Mouse (Mus musculus) left cerebral cortex, postnatal 10 days (tissue): ENCODE measurements around the gene Dnajc28. TPM values are rescaled to one million over a fixed set of nuclear protein-coding genes. Genes with fewer than 3 reads are reported as not detected.
"Not testable (repeated sequence)": the region's sequence is repeated elsewhere in the genome, so short reads cannot be mapped to it uniquely, and the experiment has no call there.

Experiments used
- DNase-seq, 2 experiments: peaks; one replicate each; pipeline ENCODE4 v3.0.0; 2021 to 2022; ENCODE audit warnings: low spot score in 2 of 2, mixed read lengths in 1 of 2; ENCODE audit errors: extremely low spot score in 1 of 2
- intact Hi-C: fragments of 180-260 bp; cut with DNase I; formaldehyde crosslinking; loops from one replicate; pipeline ENCODE4 v1.15.1; 2025
- total RNA-seq, 2 experiments: library from RNA; stranded (reverse); gene quantifications; 2 replicates each; pipeline ENCODE4 v1.2.3; 2021

Gene Dnajc28
- 1 to 10 TPM; 3.4 to 4.7 TPM for total RNA-seq

DNA sequence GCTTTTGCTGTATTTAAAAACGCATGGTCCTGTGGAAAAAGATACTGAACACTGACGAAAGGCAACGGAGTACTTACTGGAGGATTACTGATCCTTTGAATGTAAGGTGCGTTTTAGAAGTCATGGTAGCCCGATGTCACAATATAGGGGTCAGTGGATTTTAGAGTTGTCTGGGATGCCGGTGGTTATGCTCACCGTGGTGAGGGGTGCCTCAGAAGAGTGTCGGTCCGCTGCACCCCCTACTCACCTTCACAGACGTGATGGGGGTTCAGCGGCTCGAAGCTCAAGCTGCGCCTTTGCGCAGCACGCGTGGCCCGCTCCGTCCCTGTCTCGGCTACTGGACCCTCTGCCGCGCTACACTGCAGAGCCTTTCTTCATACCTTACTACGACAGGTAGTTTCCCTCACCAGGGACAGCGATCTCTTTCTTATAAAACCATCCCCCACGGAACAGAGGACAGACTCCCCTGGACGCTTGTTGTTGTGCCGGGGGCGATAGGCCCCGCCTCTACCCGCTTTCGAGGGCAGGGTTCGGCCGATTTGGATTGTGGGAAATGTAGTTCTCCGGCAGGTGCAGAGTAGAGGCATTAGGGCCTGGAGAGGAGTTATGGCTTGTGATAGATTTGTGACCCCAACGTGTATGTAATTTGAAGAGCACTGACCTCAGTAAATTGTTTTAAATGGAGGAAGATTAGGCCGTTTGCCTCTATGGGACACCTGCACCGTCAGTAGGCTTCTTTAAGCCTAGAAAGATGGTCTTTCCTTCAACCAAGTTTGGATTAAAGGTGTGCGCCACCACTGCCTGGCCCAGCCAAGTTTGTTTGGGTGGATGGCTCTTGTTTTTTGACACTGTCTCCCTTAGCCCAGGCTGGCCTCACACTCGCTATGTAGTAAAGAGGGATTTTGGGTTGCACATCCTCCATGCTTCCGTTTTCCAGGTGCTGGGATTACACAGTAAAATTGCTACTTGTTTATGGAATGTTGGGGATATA is at the start of gene Dnajc28:
Gene Dnajc28, minus strand, starts transcription at position 516 of the 991 bp plus-strand sequence.
- intact Hi-C loops, result no loop called here
- peak; percentile 74 to 83 for DNase-seq

DNA sequence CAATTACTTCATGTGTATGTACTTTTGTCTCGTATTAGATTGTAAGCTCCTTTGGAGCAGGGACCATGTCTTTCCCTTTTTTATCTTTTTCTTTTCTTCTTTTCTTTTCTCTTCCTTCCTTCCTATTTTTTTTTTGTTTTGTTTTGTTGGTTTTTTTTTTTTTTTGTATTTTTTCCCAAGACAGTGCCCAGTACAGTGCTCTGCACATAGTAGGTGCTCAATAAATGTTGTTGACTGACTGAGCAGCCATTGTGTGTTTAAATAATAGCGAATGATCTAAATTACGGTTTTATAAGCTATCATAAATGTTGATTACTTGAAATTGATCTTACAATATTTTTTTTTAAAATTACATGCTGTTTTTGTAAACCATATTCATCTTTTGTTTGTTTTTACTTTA is 45.0 kb upstream of the Dnajc28 start:
- intact Hi-C loops, result loop anchor here (2.0 kb wide), 1 partner anchor 13 kb away; no protein-coding TSS in a partner anchor
- no peak for DNase-seq

- no peak for DNase-seq
- intact Hi-C loops, result no loop called here
These were observed 43.5 kb upstream of the Dnajc28 start for GRCm38 (mm10) chr16:91662336-91662735.

DNA sequence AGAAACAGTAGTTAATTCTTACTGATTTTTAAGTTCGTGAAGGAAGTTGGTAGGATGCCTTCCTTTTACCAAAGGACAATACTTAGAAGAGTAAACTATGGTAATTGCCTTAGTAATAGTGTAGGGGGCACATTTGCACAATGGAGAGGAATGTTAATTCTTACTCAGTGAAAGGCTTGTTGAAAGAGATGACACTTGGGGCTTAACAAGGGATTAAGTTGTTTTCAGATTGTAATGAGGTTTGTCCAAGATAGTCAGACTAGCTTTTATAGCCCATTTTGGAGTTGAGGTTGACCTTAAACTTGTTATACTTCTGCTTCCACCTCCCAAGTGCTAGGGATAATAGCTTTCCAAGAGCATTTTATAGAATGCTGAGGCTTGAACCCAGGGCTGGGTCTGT is 42.6 kb upstream of the Dnajc28 start:
- intact Hi-C loops, result no loop called here

GRCm38 (mm10) chr16:91659798-91660197 is 41.0 kb upstream of the Dnajc28 start:
- intact Hi-C loops, result no loop called here

More for the DNA sequence above, 42.6 kb upstream of the Dnajc28 start:
- DNase-seq, result no peak

GRCm38 (mm10) chr16:91658471-91658870 is 39.6 kb upstream of the Dnajc28 start:
- intact Hi-C loops, result no loop called here
- DNase-seq, result no peak

More at GRCm38 (mm10) chr16:91659798-91660197, 41.0 kb upstream of the Dnajc28 start:
- no peak for DNase-seq

- intact Hi-C loops, result no loop called here
- DNase-seq, result no peak
These were observed 38.5 kb upstream of the Dnajc28 start for GRCm38 (mm10) chr16:91657285-91657684.

- no peak for DNase-seq
- intact Hi-C loops, result no loop called here
These were observed 36.5 kb upstream of the Dnajc28 start for GRCm38 (mm10) chr16:91655285-91655684.

GRCm38 (mm10) chr16:91652191-91652590 is 33.4 kb upstream of the Dnajc28 start:
- intact Hi-C loops, result no loop called here

GRCm38 (mm10) chr16:91649781-91650180 is 31.0 kb upstream of the Dnajc28 start:
- DNase-seq, result no peak
- intact Hi-C loops, result loop anchor here (2.0 kb wide), 1 partner anchor 15 kb away; no protein-coding TSS in a partner anchor

More at GRCm38 (mm10) chr16:91652191-91652590, 33.4 kb upstream of the Dnajc28 start:
- DNase-seq, result no peak

- DNase-seq, result no peak
- intact Hi-C loops, result no loop called here
These were observed 30.4 kb upstream of the Dnajc28 start for GRCm38 (mm10) chr16:91649246-91649645.

- intact Hi-C loops, result no loop called here
- peak; percentile 50 to 91 for DNase-seq
These were observed 29.4 kb upstream of the Dnajc28 start for GRCm38 (mm10) chr16:91648220-91648550.

GRCm38 (mm10) chr16:91647461-91648219 is 28.8 kb upstream of the Dnajc28 start, which contains the start of gene Son:
Gene Son, plus strand, starts transcription at chr16:91647506.
- peak; percentile 97 to 98 for DNase-seq
- intact Hi-C loops, result no loop called here

DNA sequence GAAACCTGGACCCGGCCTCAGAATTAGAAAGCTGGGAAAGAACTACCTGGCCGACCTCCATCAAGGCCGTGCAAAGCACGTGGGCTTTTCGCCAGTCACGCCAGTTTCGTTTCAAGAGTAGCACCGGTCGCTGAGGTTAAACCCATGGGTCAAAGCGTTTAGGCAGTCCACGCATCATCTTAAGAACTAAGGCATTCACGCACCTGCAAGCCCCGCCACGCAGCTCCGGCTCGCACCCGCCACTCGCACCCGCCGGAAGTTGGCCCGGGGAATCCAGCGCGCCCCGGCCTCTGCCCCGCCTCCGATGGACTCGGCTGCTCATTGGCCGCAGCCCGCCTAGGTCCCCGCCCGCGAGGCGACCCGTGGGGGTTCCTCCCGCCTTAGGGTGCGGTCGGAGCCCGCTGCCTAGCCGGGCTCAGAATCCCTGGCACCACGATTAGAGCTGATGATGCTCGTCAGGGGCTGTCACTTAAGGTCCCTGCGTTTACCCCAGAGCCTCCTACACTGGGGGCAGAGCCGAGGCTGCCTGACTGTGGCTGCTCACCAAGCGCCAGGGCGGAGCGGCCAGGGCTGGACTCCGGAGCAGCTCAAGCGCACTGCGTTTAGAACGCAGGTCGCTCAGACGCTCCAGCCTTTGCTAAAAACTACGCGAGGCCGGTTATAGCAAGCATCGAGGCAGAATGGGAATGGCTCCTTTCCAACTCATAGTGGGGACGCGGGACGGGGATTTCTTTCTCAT is 28.0 kb upstream of the Dnajc28 start, which contains the start of gene Gart:
Gene Gart, minus strand, starts transcription at position 272 of the 739 bp plus-strand sequence.
- intact Hi-C loops, result no loop called here

DNA sequence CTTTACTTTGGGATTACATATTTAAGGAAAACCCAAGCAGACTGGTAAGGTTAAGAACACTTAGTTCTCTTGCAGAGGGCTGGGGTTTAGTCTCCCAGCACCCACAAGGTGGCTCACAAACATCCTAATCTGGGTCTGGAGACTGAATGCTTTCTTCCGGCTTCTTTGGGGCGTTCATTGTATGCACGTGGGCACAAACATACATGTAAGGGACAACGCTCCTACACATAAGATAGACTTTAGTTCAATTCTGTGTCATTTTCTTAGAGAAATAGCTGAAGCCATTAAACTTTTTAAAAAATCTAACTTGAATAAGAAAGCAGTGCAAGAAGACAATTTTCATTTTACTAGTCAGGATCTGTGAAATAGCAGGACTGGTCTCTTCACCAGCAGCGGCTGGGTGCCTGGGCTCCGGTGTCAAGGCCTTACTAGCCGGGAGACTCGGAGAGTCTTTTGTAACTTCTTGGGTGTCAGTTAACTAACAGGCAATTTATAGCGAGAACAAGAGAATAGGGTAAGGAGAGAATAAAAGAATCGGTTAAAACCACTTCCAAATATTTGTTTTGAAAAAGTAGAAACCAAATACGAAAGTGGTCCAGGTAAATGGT is 27.3 kb upstream of the Dnajc28 start:
- DNase-seq, result no peak
- intact Hi-C loops, result no loop called here

More for the DNA sequence above, 28.0 kb upstream of the Dnajc28 start, which contains the start of gene Gart:
- peak; percentile 88 to 97 for DNase-seq

DNA sequence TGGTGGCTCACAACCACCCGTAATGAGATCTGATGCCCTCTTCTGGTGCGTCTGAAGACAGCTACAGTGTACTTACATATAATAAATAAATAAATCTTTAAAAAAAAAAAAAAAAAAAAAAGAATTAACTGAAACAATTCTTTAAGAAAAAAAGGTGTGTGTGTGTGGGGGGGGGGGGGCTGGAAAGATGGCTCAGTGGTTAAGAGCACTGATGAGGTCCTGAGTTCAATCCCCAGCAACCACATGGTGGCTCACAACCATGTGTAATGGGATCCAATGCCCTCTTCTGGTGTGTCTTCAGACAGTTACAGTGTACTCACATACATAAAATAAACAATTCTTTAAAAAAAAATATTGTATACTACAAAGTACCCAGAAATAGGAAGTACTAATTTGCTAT is 26.6 kb upstream of the Dnajc28 start:
- DNase-seq, intact Hi-C loops: not testable (repeated sequence)

GRCm38 (mm10) chr16:91644901-91645300 is 26.1 kb upstream of the Dnajc28 start:
- intact Hi-C loops, result no loop called here
- no peak for DNase-seq

- intact Hi-C loops, result no loop called here
- no peak for DNase-seq
These were observed 21.3 kb upstream of the Dnajc28 start for GRCm38 (mm10) chr16:91640171-91640570.
